Mouse (Mus musculus): ENCODE measurements around the gene Cab39l. TPM values are rescaled to one million over a fixed set of nuclear protein-coding genes. Genes with fewer than 3 reads are reported as not detected.

The Cab39l gene
- polyA plus RNA-seq, 1 experiment from 2014 or later: 28.1 TPM

GRCm38 (mm10) chr14:59525843-59526242 lies 85.1 kb downstream of the Cab39l start:
- no peak overlapping the region for H3K27ac ChIP-seq
- H3K9ac ChIP-seq: no peak overlapping the region
- 87% methylated on average over 5 of the region's 5 CpGs for WGBS
- H3K4me2 ChIP-seq: no peak overlapping the region
- no peak for ATAC-seq
- H3K4me1 ChIP-seq: no peaks in the 10 kb centered on the region
- no peaks in the 10 kb centered on the region for H3K27me3 ChIP-seq
- no peak overlapping the region for H3K4me3 ChIP-seq
- no peaks in the 10 kb centered on the region for H3K36me3 ChIP-seq (ENCODE audit: poor library complexity, severe bottlenecking)
- H3K9me3 ChIP-seq (replicated peaks): no peaks in the 10 kb centered on the region

GRCm38 (mm10) chr14:59530801-59531200 lies 90.0 kb downstream of the Cab39l start:
- H3K9ac ChIP-seq: no peak overlapping the region
- no peaks in the 10 kb centered on the region for H3K4me1 ChIP-seq
- peaks cover 27% of the 10 kb centered on the region for H3K27me3 ChIP-seq
- H3K9me3 ChIP-seq (replicated peaks): no peaks in the 10 kb centered on the region
- WGBS: 84% methylated on average over 1 of the region's 1 CpGs
- ATAC-seq: no peak
- H3K27ac ChIP-seq: no peak overlapping the region
- no peak overlapping the region for H3K4me2 ChIP-seq
- H3K4me3 ChIP-seq: no peak overlapping the region
- no peaks in the 10 kb centered on the region for H3K36me3 ChIP-seq (ENCODE audit: poor library complexity, severe bottlenecking)

GRCm38 (mm10) chr14:59532986-59533385 lies 92.2 kb downstream of the Cab39l start:
- ATAC-seq: no peak

GRCm38 (mm10) chr14:59533908-59534307 lies 93.1 kb downstream of the Cab39l start:
- H3K27ac ChIP-seq: no peak overlapping the region
- no peak overlapping the region for H3K4me2 ChIP-seq
- ATAC-seq: no peak; the same call in 1 of the 2 replicates
- no peak overlapping the region for H3K9ac ChIP-seq
- H3K4me1 ChIP-seq: no peaks in the 10 kb centered on the region
- peaks cover 32% of the 10 kb centered on the region for H3K27me3 ChIP-seq
- H3K4me3 ChIP-seq: no peak overlapping the region
- no peaks in the 10 kb centered on the region for H3K36me3 ChIP-seq (ENCODE audit: poor library complexity, severe bottlenecking)
- no peaks in the 10 kb centered on the region for H3K9me3 ChIP-seq (replicated peaks)

More at GRCm38 (mm10) chr14:59532986-59533385, 92.2 kb downstream of the Cab39l start:
- peaks cover 32% of the 10 kb centered on the region for H3K27me3 ChIP-seq
- H3K4me2 ChIP-seq: no peak overlapping the region
- H3K9ac ChIP-seq: no peak overlapping the region
- H3K36me3 ChIP-seq (ENCODE audit: poor library complexity, severe bottlenecking): no peaks in the 10 kb centered on the region
- 84% methylated on average over 1 of the region's 1 CpGs for WGBS
- H3K4me1 ChIP-seq: no peaks in the 10 kb centered on the region
- no peak overlapping the region for H3K27ac ChIP-seq
- no peak overlapping the region for H3K4me3 ChIP-seq
- H3K9me3 ChIP-seq (replicated peaks): no peaks in the 10 kb centered on the region

- WGBS: 90% methylated on average over 4 of the region's 4 CpGs
- Histone ChIP-seq H3K4me1 (no peaks in the 10 kb centered on the region), H3K9me3 (replicated peaks) (no peaks in the 10 kb centered on the region), H3K9ac (no peak overlapping the region), H3K27ac (no peak overlapping the region), H3K4me2 (no peak overlapping the region), H3K27me3 (peaks cover 18% of the 10 kb centered on the region), H3K36me3 (ENCODE audit: poor library complexity, severe bottlenecking) (no peaks in the 10 kb centered on the region), H3K4me3 (no peak overlapping the region)
- ATAC-seq: no peak
Measured at GRCm38 (mm10) chr14:59537829-59538432, 97.2 kb downstream of the Cab39l start.

GRCm38 (mm10) chr14:59540230-59540629 lies 99.5 kb downstream of the Cab39l start:
- no peak for ATAC-seq
- H3K4me3 ChIP-seq: no peak overlapping the region
- no peak overlapping the region for H3K4me2 ChIP-seq
- H3K9ac ChIP-seq: no peak overlapping the region
- peaks cover 10% of the 10 kb centered on the region for H3K27me3 ChIP-seq
- 0 out of 2 replicates have a peak, but pooled peaks cover 5% of the 10 kb centered on the region for H3K4me1 ChIP-seq
- H3K9me3 ChIP-seq (replicated peaks): no peaks in the 10 kb centered on the region
- no peak overlapping the region for H3K27ac ChIP-seq
- 85% methylated on average over 2 of the region's 2 CpGs for WGBS
- no peaks in the 10 kb centered on the region for H3K36me3 ChIP-seq (ENCODE audit: poor library complexity, severe bottlenecking)

GRCm38 (mm10) chr14:59540761-59541160 lies 100.0 kb downstream of the Cab39l start:
- Histone ChIP-seq H3K27me3 (peaks cover 5% of the 10 kb centered on the region), H3K9me3 (replicated peaks) (no peaks in the 10 kb centered on the region), H3K4me3 (no peak overlapping the region), H3K4me1 (0 out of 2 replicates have a peak, but pooled peaks cover 5% of the 10 kb centered on the region), H3K36me3 (ENCODE audit: poor library complexity, severe bottlenecking) (no peaks in the 10 kb centered on the region), H3K27ac (no peak overlapping the region), H3K9ac (no peak overlapping the region), H3K4me2 (no peak overlapping the region)
- WGBS: 82% methylated on average over 6 of the region's 6 CpGs
- no peak for ATAC-seq

- no peak for ATAC-seq
- WGBS: 89% methylated on average over 3 of the region's 3 CpGs
- Histone ChIP-seq H3K27ac (no peak overlapping the region), H3K27me3 (no peaks in the 10 kb centered on the region), H3K4me3 (no peak overlapping the region), H3K4me1 (0 out of 2 replicates have a peak, but pooled peaks cover 5% of the 10 kb centered on the region), H3K4me2 (no peak overlapping the region), H3K36me3 (ENCODE audit: poor library complexity, severe bottlenecking) (no peaks in the 10 kb centered on the region), H3K9ac (no peak overlapping the region), H3K9me3 (replicated peaks) (no peaks in the 10 kb centered on the region)
Measured at GRCm38 (mm10) chr14:59543158-59543826, 102.5 kb downstream of the Cab39l start.

GRCm38 (mm10) chr14:59543956-59544355 lies 103.2 kb downstream of the Cab39l start:
- Histone ChIP-seq H3K27me3 (no peaks in the 10 kb centered on the region), H3K27ac (no peak overlapping the region), H3K4me2 (no peak overlapping the region), H3K9me3 (replicated peaks) (no peaks in the 10 kb centered on the region), H3K36me3 (ENCODE audit: poor library complexity, severe bottlenecking) (no peaks in the 10 kb centered on the region), H3K4me1 (peaks cover 9% of the 10 kb centered on the region; the same call in 1 of the 2 replicates), H3K9ac (no peak overlapping the region), H3K4me3 (no peak overlapping the region)
- 66% methylated on average over 5 of the region's 5 CpGs for WGBS
- ATAC-seq: no peak

GRCm38 (mm10) chr14:59546162-59546880 lies 105.5 kb downstream of the Cab39l start:
- no peaks in the 10 kb centered on the region for H3K36me3 ChIP-seq (ENCODE audit: poor library complexity, severe bottlenecking)
- peaks cover 10% of the 10 kb centered on the region; the same call in 1 of the 2 replicates for H3K4me1 ChIP-seq
- H3K27ac ChIP-seq: no peak overlapping the region
- H3K27me3 ChIP-seq: no peaks in the 10 kb centered on the region
- H3K9ac ChIP-seq: no peak overlapping the region
- WGBS: 81% methylated on average over 7 of the region's 7 CpGs
- H3K9me3 ChIP-seq (replicated peaks): no peaks in the 10 kb centered on the region
- H3K4me2 ChIP-seq: no peak overlapping the region
- ATAC-seq: no peak
- no peak overlapping the region for H3K4me3 ChIP-seq

GRCm38 (mm10) chr14:59547530-59547929 lies 106.8 kb downstream of the Cab39l start:
- Histone ChIP-seq H3K27me3 (no peaks in the 10 kb centered on the region), H3K36me3 (ENCODE audit: poor library complexity, severe bottlenecking) (no peaks in the 10 kb centered on the region), H3K9ac (no peak overlapping the region), H3K4me2 (no peak overlapping the region), H3K4me1 (peaks cover 10% of the 10 kb centered on the region; the same call in 1 of the 2 replicates), H3K27ac (no peak overlapping the region), H3K4me3 (no peak overlapping the region), H3K9me3 (replicated peaks) (no peaks in the 10 kb centered on the region)
- ATAC-seq: no peak
- WGBS: 83% methylated on average over 5 of the region's 5 CpGs

GRCm38 (mm10) chr14:59548532-59548931 lies 107.8 kb downstream of the Cab39l start:
- Histone ChIP-seq H3K9ac (no peak overlapping the region), H3K4me3 (no peak overlapping the region), H3K4me2 (no peak overlapping the region), H3K27ac (no peak overlapping the region), H3K9me3 (replicated peaks) (no peaks in the 10 kb centered on the region), H3K4me1 (peaks cover 10% of the 10 kb centered on the region; the same call in 1 of the 2 replicates), H3K36me3 (ENCODE audit: poor library complexity, severe bottlenecking) (no peaks in the 10 kb centered on the region), H3K27me3 (no peaks in the 10 kb centered on the region)
- 61% methylated on average over 2 of the region's 2 CpGs for WGBS
- no peak for ATAC-seq

Measured in forebrain, embryonic 13.5 days (tissue).